Mouse (Mus musculus) erythroblast, embryonic 14.5 days (primary cell): ENCODE measurements around the gene Misp. TPM values are rescaled to one million over a fixed set of nuclear protein-coding genes. Genes with fewer than 3 reads are reported as not detected.

Experiments used
- H3K27me3 ChIP-seq: 2 replicates; pipeline ENCODE4 v1.6.1; 2012; ENCODE audit warnings: inconsistent platforms; ENCODE audit not compliant: control insufficient read depth
- H3K36me3 ChIP-seq: 2 replicates; pipeline ENCODE4 v1.6.1; 2012; ENCODE audit warnings: mild to moderate bottlenecking, inconsistent platforms; ENCODE audit not compliant: control insufficient read depth
- H3K4me1 ChIP-seq: 2 replicates; pipeline ENCODE4 v1.6.1; 2012; ENCODE audit warnings: inconsistent platforms; ENCODE audit not compliant: control insufficient read depth
- H3K4me3 ChIP-seq: replicated peaks from 2 replicates; pipeline ENCODE3; 2012; ENCODE audit warnings: moderate library complexity, mild to moderate bottlenecking, inconsistent platforms
- H3K9me3 ChIP-seq: 2 replicates; pipeline ENCODE4 v1.6.1; 2012; ENCODE audit warnings: low read length, inconsistent platforms, mixed read lengths; ENCODE audit not compliant: control insufficient read depth
- GATA1 ChIP-seq: IDR thresholded peaks from 2 replicates; pipeline ENCODE4 v1.6.1; 2012; ENCODE audit warnings: low read length, inconsistent platforms, mixed read lengths
- TAL1 ChIP-seq: IDR thresholded peaks from 3 replicates; pipeline ENCODE4 v1.6.1; 2012; ENCODE audit warnings: low read length, inconsistent platforms, mixed read lengths
- polyA plus RNA-seq: library from polyadenylated mRNA; stranded (reverse); fragments of >175 nt; gene quantifications from 2 replicates; pipeline ENCODE4 v1.2.3, GENCODE M21; 2012

The Misp gene
- polyA plus RNA-seq, 1 experiment: not detected

DNA sequence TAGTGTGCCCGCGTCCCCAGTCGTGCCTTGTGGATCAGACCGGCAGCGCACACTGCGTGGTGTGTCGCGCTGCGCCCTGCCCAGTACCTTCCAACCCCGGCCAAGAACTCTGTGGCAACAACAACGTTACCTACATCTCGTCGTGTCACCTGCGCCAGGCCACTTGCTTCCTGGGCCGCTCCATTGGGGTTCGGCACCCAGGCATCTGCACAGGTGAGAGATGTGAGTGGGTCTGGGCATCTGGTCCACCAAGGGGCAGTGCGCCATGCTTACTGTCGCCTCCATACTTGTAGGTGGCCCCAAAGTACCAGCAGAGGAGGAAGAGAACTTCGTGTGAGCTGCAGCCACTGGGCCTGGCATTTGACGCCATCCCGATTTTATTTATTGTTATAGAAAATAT is 39.6 kb upstream of the Misp start:
- H3K4me1 ChIP-seq: peaks cover 27% of the 10 kb centered on the region
- H3K4me3 ChIP-seq: peak overlapping the region; percentile 54
- no peaks in the 10 kb centered on the region for H3K36me3 ChIP-seq
- TF ChIP-seq GATA1 (no peak), TAL1 (no peak)
- H3K9me3 ChIP-seq: peaks cover 5% of the 10 kb centered on the region; the same call in 1 of the 2 replicates
- H3K27me3 ChIP-seq: peaks cover 58% of the 10 kb centered on the region

DNA sequence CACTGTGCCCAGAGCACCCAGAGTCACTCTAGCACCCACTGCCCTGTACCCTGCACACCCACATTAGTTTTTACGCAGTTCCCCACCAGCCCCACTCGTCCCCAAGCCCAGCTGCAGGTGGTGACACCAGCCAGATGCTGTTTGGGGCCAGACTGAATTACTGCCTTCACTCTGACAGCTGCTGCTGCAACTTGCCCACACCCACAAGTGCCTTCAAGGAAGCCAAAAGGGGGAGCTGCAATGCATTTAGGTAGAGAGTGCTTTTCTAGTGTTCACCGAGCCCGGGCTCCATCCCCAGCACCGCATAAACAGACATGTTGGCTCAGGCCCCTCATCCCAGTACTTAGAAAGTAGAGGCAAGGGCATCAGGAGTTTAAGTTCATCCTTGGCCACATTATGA is 38.8 kb upstream of the Misp start:
- H3K4me3 ChIP-seq: no peak overlapping the region
- peaks cover 50% of the 10 kb centered on the region for H3K27me3 ChIP-seq
- H3K36me3 ChIP-seq: no peaks in the 10 kb centered on the region
- H3K9me3 ChIP-seq: peaks cover 5% of the 10 kb centered on the region; the same call in 1 of the 2 replicates
- H3K4me1 ChIP-seq: peaks cover 27% of the 10 kb centered on the region
- TF ChIP-seq TAL1 (no peak), GATA1 (no peak)

- Histone ChIP-seq H3K9me3 (peaks cover 5% of the 10 kb centered on the region; the same call in 1 of the 2 replicates), H3K36me3 (no peaks in the 10 kb centered on the region), H3K4me1 (peaks cover 24% of the 10 kb centered on the region), H3K4me3 (no peak overlapping the region), H3K27me3 (peaks cover 39% of the 10 kb centered on the region)
- TF ChIP-seq TAL1: no peak
- no peak for TF ChIP-seq GATA1
Observed at GRCm38 (mm10) chr10:79783050-79783449, 37.7 kb upstream of the Misp start.

- Histone ChIP-seq H3K4me1 (peaks cover 24% of the 10 kb centered on the region), H3K9me3 (peaks cover 5% of the 10 kb centered on the region; the same call in 1 of the 2 replicates), H3K4me3 (no peak overlapping the region), H3K36me3 (no peaks in the 10 kb centered on the region), H3K27me3 (peaks cover 28% of the 10 kb centered on the region)
- TF ChIP-seq TAL1 (no peak), GATA1 (no peak)
Observed at GRCm38 (mm10) chr10:79783920-79784800, 36.6 kb upstream of the Misp start.

DNA sequence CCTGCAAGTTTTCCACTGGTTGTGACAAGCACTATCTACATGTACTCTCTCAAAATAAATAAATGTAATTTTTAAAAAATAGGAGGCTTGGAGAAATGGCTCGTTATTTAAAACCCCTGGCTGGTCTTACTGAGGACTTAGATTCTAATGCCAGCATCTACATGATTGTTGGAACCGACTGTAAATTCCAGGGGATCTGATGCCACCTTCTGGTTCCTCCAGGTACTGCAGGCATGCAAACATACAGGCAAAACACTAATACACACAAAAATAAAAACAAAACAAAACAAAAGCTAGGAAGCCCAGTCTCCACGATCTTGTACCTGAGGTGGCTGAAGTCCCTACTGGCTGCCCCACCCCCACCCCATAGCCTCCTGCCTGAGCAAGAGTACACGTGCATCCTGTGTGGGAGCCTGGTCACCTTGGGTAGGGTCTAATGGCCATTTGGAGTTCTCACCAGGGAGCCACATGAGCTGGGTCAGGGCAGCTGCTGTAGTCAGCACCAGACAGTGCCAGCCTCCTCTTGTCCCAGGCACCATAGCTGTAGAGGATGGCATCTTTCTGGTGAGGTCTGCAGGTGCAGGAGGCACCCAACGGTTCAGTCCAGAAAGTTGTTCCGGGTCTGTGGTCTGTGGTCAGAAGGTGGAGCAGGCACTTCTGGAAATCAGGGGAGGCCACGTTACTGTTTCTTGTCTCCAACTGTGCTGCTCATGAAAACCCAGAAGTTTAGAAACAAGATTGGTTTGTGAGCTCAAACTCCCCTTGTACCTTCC is 32.2 kb upstream of the Misp start:
- H3K4me3 ChIP-seq: no peak overlapping the region
- H3K4me1 ChIP-seq: peaks cover 7% of the 10 kb centered on the region
- no peak for TF ChIP-seq GATA1
- TF ChIP-seq TAL1: no peak

GRCm38 (mm10) chr10:79789581-79789980 is 31.2 kb upstream of the Misp start:
- H3K4me3 ChIP-seq: no peak overlapping the region
- no peaks in the 10 kb centered on the region for H3K36me3 ChIP-seq
- H3K27me3 ChIP-seq: peaks cover 22% of the 10 kb centered on the region
- peaks cover 16% of the 10 kb centered on the region for H3K4me1 ChIP-seq
- H3K9me3 ChIP-seq: no peaks in the 10 kb centered on the region
- TF ChIP-seq GATA1 (no peak), TAL1 (no peak)

More for the DNA sequence above, 32.2 kb upstream of the Misp start:
- Histone ChIP-seq H3K9me3 (no peaks in the 10 kb centered on the region), H3K36me3 (no peaks in the 10 kb centered on the region), H3K27me3 (peaks cover 16% of the 10 kb centered on the region)

DNA sequence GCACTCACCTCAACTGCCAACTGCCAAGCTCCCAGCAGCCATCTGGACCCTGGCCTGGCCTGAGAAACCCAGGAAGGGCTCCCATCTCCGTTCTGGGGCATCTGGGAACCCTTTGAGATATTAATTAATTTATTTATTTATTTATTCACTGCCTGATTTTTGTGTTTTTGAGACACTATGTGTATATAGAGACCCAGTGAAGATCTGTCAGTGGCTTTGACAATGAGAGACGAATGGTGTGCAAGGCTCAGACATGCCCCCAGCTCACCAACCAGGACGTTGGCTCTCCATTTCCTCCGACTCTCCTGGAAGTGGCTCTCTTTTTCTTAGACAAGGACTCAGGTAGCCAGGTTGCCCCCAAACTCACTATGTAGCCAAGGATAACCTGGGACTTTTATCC is 29.9 kb upstream of the Misp start, which contains the start of gene Prss57:
TSS of gene Prss57 (minus strand) at position 101 of the 400 bp plus-strand sequence.
- Histone ChIP-seq H3K9me3 (no peaks in the 10 kb centered on the region), H3K27me3 (peaks cover 24% of the 10 kb centered on the region), H3K4me1 (peaks cover 18% of the 10 kb centered on the region), H3K4me3 (no peak within 1 kb of the TSS), H3K36me3 (no peaks in the 10 kb centered on the region)
- TF ChIP-seq TAL1: no peak
- no peak for TF ChIP-seq GATA1

DNA sequence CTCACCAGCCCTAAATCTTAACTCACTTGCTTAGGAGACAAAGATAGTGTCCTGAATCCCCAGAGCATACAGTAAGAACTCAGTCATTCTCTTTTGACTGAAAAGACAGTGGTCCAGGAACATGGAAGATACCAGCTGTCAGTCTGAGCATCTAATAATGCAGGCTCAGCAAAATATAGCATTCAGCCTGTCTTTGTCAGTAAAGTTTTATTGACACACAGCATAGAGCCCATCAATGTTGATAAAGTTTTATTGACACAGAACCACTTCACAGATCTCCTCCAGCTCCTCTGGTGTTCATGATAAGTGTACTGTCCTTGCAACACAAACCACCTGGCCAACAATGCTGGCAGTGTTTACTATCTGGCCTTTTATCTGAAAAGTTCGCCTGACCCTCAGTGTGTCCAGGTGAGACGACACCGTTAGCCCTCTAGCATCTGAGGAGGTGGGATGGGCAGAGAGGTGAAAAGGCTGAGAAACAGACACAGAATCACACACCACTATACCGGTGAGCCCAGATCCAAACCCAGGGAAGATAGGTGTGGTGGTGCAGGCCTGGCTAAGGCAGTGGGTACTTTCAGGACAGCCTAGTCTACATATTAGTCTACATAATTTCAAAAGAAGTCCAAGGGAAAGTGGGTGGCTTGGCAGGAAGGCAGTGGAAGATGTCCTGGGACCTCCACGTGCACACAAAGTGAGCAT is 28.3 kb upstream of the Misp start:
- TF ChIP-seq TAL1 (no peak), GATA1 (no peak)
- H3K4me3 ChIP-seq: no peak overlapping the region
- no peaks in the 10 kb centered on the region for H3K9me3 ChIP-seq
- peaks cover 24% of the 10 kb centered on the region for H3K27me3 ChIP-seq
- peaks cover 22% of the 10 kb centered on the region for H3K4me1 ChIP-seq
- H3K36me3 ChIP-seq: no peaks in the 10 kb centered on the region
